Mouse (Mus musculus) adrenal gland, adult 18-20 months (tissue): Measurements from ENCODE around the gene Zbed5. TPM values are rescaled to one million over a fixed set of nuclear protein-coding genes. Genes with fewer than 3 reads are reported as not detected.

Experiments
- DNase-seq, 2 experiments: peaks; one replicate each; pipeline ENCODE4 v3.0.0; 2021 to 2022; ENCODE audit warnings: low spot score in 2 of 2
- total RNA-seq, 2 experiments: library from RNA; stranded (reverse); gene quantifications; 1 replicate in 1 of 2; 2 replicates in 1 of 2; pipeline ENCODE4 v1.2.3; 2021

Zbed5 gene
- total RNA-seq, 2 experiments from 2014 or later: 1.5 to 2.1 TPM

- no peak for DNase-seq
Measured at GRCm38 (mm10) chr5:129952143-129952542, 56.6 kb downstream of the Zbed5 start.

Other genes starting within 250 kb of the Zbed5 start
- 1 to 10 TPM; 2.3 to 2.8 TPM for gene Zfp11, start 225.6 kb upstream of the Zbed5 start, total RNA-seq
- under 1 TPM; 0.23 to 0.58 TPM for gene Sept14, start 187.2 kb upstream of the Zbed5 start, total RNA-seq
- 10 to 100 TPM; 81.0 to 89.6 TPM for gene Mrps17, start 180.2 kb upstream of the Zbed5 start, total RNA-seq
- 100 to 1,000 TPM; 116 to 137 TPM for gene Nipsnap2, start 170.7 kb upstream of the Zbed5 start, total RNA-seq
- gene Psph, start 108.3 kb upstream of the Zbed5 start, total RNA-seq: 10 to 100 TPM; 22.5 to 26.0 TPM
- gene Sumf2, start 48.7 kb upstream of the Zbed5 start, total RNA-seq: 10 to 100 TPM; 25.9 to 39.1 TPM
- gene Chchd2, start 8.3 kb upstream of the Zbed5 start, total RNA-seq: 1,000 to 10,000 TPM; 1,056 to 1,163 TPM
- gene Phkg1, start 2.8 kb downstream of the Zbed5 start, total RNA-seq: 1 to 10 TPM; 1.2 to 4.7 TPM
- 1 to 10 TPM; 4.1 to 4.2 TPM for gene Nupr1l, start 12.8 kb downstream of the Zbed5 start, total RNA-seq
- gene Vkorc1l1, start 46.2 kb downstream of the Zbed5 start, total RNA-seq: 10 to 100 TPM; 27.7 to 33.9 TPM
- gene Gusb, start 107.3 kb downstream of the Zbed5 start, total RNA-seq: 10 to 100 TPM; 48.8 to 52.0 TPM
- 100 to 1,000 TPM in 1 of 2 experiments, 10 to 100 TPM in 1; 80.6 to 121 TPM for gene Asl, start 133.5 kb downstream of the Zbed5 start, total RNA-seq
- gene Crcp, start 133.6 kb downstream of the Zbed5 start, total RNA-seq: 10 to 100 TPM; 26.0 to 40.2 TPM
- gene Tpst1, start 177.6 kb downstream of the Zbed5 start, total RNA-seq: 10 to 100 TPM; 27.2 to 28.8 TPM
- gene Kctd7, start 249.1 kb downstream of the Zbed5 start, total RNA-seq: 10 to 100 TPM in 1 of 2 experiments, 1 to 10 TPM in 1; 9.7 to 10.3 TPM